Mouse (Mus musculus): ENCODE measurements around the gene Rbfox2.

- TF ChIP-seq POLR2A (IDR thresholded peaks at IDR 0.05; ENCODE audit: extremely low read depth, insufficient read depth, low read length) = no peak
- TF ChIP-seq CTCF (IDR thresholded peaks at IDR 0.05; ENCODE audit: extremely low read depth, insufficient read depth, low read length) = no peak
Measured at GRCm38 (mm10) chr15:77342005-77342404, 35.2 kb upstream of the Rbfox2 start.

Measured in cortical plate, adult 2 months (tissue).